Mouse (Mus musculus) hindbrain, embryonic 11.5 days (tissue): ENCODE measurements around the gene Lrfn2. TPM values are rescaled to one million over a fixed set of nuclear protein-coding genes. Genes with fewer than 3 reads are reported as not detected.

Source experiments
- ATAC-seq: fragments of 200-750 bp; cut with Nextera tagmentation; 2 replicates; pipeline ENCODE4 v1.8.0; 2017; ENCODE audit warnings: mild to moderate bottlenecking, moderate TSS enrichment, moderate library complexity; ENCODE audit not compliant: low FRiP score
- DNase-seq: peaks from one replicate; pipeline ENCODE4 v3.0.0-alpha.2; 2015; ENCODE audit warnings: low spot score
- H3K27ac ChIP-seq: fragments of 300-500 bp; sonication (generic); 2 replicates; pipeline ENCODE4 v1.5.1; 2014; ENCODE audit warnings: mild to moderate bottlenecking, low read depth, low read length
- H3K27me3 ChIP-seq: fragments of 300-500 bp; sonication (generic); 2 replicates; pipeline ENCODE4 v1.6.1; 2014; ENCODE audit warnings: mild to moderate bottlenecking, low read length, moderate library complexity, mixed read lengths; ENCODE audit not compliant: control insufficient read depth, insufficient read depth
- H3K36me3 ChIP-seq: fragments of 300-500 bp; sonication (generic); 2 replicates; pipeline ENCODE4 v1.6.1; 2014; ENCODE audit warnings: mild to moderate bottlenecking, low read length, moderate library complexity, mixed read lengths; ENCODE audit not compliant: control insufficient read depth, insufficient read depth
- H3K4me1 ChIP-seq: fragments of 300-500 bp; sonication (generic); replicated peaks from 2 replicates; pipeline ENCODE4 v1.6.1; 2014; ENCODE audit warnings: low read length, mixed read lengths; ENCODE audit not compliant: control insufficient read depth, insufficient read depth
- H3K4me2 ChIP-seq: fragments of 300-500 bp; sonication (generic); replicated peaks from 2 replicates; pipeline ENCODE4 v1.6.1; 2014; ENCODE audit warnings: mild to moderate bottlenecking, low read depth, low read length
- H3K4me3 ChIP-seq: fragments of 300-500 bp; sonication (generic); 2 replicates; pipeline ENCODE4 v1.5.1; 2014; ENCODE audit warnings: low read depth, low read length
- H3K9ac ChIP-seq: fragments of 300-500 bp; sonication (generic); 2 replicates; pipeline ENCODE4 v1.6.1; 2014; ENCODE audit warnings: low read depth, low read length
- H3K9me3 ChIP-seq: fragments of 300-500 bp; sonication (generic); 2 replicates; pipeline ENCODE4 v1.6.1; 2016; ENCODE audit warnings: low read length; ENCODE audit not compliant: control insufficient read depth
- WGBS: fragments of 180-500 bp; shearing (Covaris S2); extraction: QIAGEN DNeasy Blood & Tissue Kit; methylation state at CpG from one replicate; pipeline ENCODE4 v1.1.7; 2014; 5-methylcytosine and 5-hydroxymethylcytosine counted together
- polyA plus RNA-seq: library from polyadenylated mRNA; unstranded; fragments of >200 nt; fragmentation: Nextera tagmentation; extraction: Ambion mirVana; gene quantifications from 2 replicates; pipeline ENCODE4 v1.2.1, GENCODE M21; 2014

Gene Lrfn2
- polyA plus RNA-seq, 1 experiment from 2014 or later = 0.19 TPM

DNA sequence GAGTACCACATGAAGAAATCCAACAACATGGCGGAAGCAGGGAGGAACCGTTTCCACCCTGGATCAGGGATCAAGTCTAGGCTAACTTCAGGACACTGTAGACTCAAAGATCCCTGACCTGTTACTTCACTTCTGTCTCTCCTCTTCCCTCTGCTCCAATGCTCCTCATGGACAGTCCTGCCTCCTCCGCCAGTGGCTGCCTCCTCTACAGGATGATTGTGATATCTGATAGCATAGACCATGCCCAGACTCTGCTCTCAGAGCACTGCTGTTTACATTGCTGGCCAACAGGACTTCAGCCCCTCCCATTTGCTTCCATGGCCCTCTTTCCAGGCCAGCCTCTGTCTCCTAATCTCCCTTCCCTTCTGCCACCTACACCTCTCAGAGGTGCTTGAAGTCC lies 132.9 kb downstream of the Lrfn2 start:
- DNase-seq (no peak), ATAC-seq (no peak)
- Histone ChIP-seq H3K36me3 (no peaks in the 10 kb centered on the region), H3K4me3 (no peak overlapping the region), H3K27me3 (no peaks in the 10 kb centered on the region), H3K9me3 (no peaks in the 10 kb centered on the region), H3K9ac (no peak overlapping the region), H3K4me2 (no peak overlapping the region), H3K27ac (no peak overlapping the region), H3K4me1 (no peaks in the 10 kb centered on the region)
- WGBS = 82% methylated on average over 3 of the region's 3 CpGs

DNA sequence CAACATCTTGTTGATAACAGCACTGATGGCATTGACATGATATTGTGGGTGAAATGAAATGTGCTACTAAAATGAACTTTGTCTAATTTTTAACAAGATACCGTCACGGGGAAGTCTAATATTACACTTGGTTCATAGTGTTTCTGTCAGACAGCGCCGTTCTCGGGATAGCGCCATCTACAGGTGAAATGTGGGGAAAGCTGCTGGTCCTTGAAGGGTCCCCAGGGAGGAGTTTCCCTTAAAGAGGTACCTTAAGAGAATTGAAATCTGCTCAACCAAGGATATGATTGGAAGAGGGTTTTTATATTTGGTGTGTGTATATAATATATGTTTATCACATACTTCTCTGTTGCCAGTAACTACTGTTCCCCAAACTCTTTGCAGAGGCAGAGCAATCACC lies 134.6 kb downstream of the Lrfn2 start:
- Histone ChIP-seq H3K9me3 (no peaks in the 10 kb centered on the region), H3K4me3 (no peak overlapping the region), H3K27ac (no peak overlapping the region), H3K9ac (no peak overlapping the region), H3K36me3 (no peaks in the 10 kb centered on the region), H3K27me3 (no peaks in the 10 kb centered on the region), H3K4me1 (no peaks in the 10 kb centered on the region), H3K4me2 (no peak overlapping the region)
- no peak for DNase-seq
- no peak for ATAC-seq
- WGBS = 63% methylated on average over 6 of the region's 6 CpGs

- H3K4me2 ChIP-seq = no peak overlapping the region
- no peak overlapping the region for H3K4me3 ChIP-seq
- no peaks in the 10 kb centered on the region for H3K27me3 ChIP-seq
- H3K36me3 ChIP-seq = no peaks in the 10 kb centered on the region
- 62% methylated on average over 2 of the region's 2 CpGs for WGBS
- H3K4me1 ChIP-seq = no peaks in the 10 kb centered on the region
- no peak overlapping the region for H3K27ac ChIP-seq
- no peak overlapping the region for H3K9ac ChIP-seq
- DNase-seq = no peak
- H3K9me3 ChIP-seq = no peaks in the 10 kb centered on the region
- peak; percentile 27; the same call in 1 of the 2 replicates for ATAC-seq
Observed at GRCm38 (mm10) chr17:49078168-49078567, 146.0 kb downstream of the Lrfn2 start.

DNA sequence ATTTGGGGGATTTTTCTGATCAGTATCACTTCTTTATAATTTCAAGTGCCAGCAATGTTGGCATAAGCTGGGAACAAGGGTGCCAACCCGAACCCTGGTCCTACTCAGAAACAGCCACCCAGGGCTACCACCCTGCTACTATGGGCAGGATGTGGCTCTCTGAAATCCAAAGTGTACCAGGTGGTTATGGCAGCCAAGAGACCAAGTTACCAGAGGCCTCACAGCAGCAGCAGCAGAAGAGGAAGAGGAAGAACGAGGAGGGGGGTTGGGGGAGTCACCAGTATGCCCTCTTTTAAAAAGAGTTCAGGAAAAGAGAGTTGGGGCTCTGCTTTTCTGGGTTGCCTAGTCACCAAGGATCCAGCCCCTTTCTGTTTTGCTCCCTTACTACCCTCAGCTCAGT lies 147.5 kb downstream of the Lrfn2 start:
- no peak overlapping the region for H3K4me2 ChIP-seq
- no peaks in the 10 kb centered on the region for H3K36me3 ChIP-seq
- DNase-seq = no peak
- 80% methylated on average over 2 of the region's 2 CpGs for WGBS
- H3K27ac ChIP-seq = no peak overlapping the region
- no peaks in the 10 kb centered on the region for H3K9me3 ChIP-seq
- no peaks in the 10 kb centered on the region for H3K4me1 ChIP-seq
- no peak overlapping the region for H3K9ac ChIP-seq
- ATAC-seq = no peak
- no peaks in the 10 kb centered on the region for H3K27me3 ChIP-seq
- no peak overlapping the region for H3K4me3 ChIP-seq

- WGBS = 91% methylated on average over 9 of the region's 9 CpGs
- no peak overlapping the region for H3K4me2 ChIP-seq
- no peak for ATAC-seq
- no peaks in the 10 kb centered on the region for H3K9me3 ChIP-seq
- no peak overlapping the region for H3K27ac ChIP-seq
- H3K27me3 ChIP-seq = no peaks in the 10 kb centered on the region
- H3K4me3 ChIP-seq = no peak overlapping the region
- DNase-seq = no peak
- no peaks in the 10 kb centered on the region for H3K4me1 ChIP-seq
- H3K9ac ChIP-seq = no peak overlapping the region
- no peaks in the 10 kb centered on the region for H3K36me3 ChIP-seq
Observed at GRCm38 (mm10) chr17:49083594-49084380, 151.6 kb downstream of the Lrfn2 start.

DNA sequence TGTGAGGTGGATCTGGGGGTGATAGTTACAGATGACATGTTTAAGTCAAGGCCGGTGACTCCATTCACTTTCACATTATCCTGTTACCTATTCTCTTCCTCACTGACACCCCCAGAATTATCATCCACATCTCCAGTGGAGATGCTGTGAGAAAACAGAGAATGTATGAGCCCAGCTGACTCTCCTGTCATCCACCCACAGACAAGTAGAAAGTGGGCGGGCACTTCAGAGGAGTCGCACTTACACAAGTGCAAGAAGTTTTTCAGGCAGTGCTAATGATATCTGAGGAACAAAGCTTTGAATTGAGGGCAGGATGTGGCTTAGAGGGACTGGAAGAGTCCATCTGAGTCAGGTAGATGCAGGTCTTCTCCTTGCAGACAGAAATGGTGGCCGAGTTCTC lies 152.9 kb downstream of the Lrfn2 start:
- WGBS = 92% methylated on average over 4 of the region's 4 CpGs
- ATAC-seq (no peak), DNase-seq (no peak)
- Histone ChIP-seq H3K4me1 (no peaks in the 10 kb centered on the region), H3K27ac (no peak overlapping the region), H3K27me3 (no peaks in the 10 kb centered on the region), H3K36me3 (no peaks in the 10 kb centered on the region), H3K4me3 (no peak overlapping the region), H3K9ac (no peak overlapping the region), H3K4me2 (no peak overlapping the region), H3K9me3 (no peaks in the 10 kb centered on the region)

- Histone ChIP-seq H3K36me3 (no peaks in the 10 kb centered on the region), H3K27ac (no peak overlapping the region), H3K9ac (no peak overlapping the region), H3K4me3 (no peak overlapping the region), H3K4me1 (no peaks in the 10 kb centered on the region), H3K4me2 (no peak overlapping the region), H3K27me3 (no peaks in the 10 kb centered on the region), H3K9me3 (no peaks in the 10 kb centered on the region)
- DNase-seq (no peak), ATAC-seq (no peak)
- 72% methylated on average over 16 of the region's 16 CpGs for WGBS
Observed at GRCm38 (mm10) chr17:49096781-49097544, 164.8 kb downstream of the Lrfn2 start.

DNA sequence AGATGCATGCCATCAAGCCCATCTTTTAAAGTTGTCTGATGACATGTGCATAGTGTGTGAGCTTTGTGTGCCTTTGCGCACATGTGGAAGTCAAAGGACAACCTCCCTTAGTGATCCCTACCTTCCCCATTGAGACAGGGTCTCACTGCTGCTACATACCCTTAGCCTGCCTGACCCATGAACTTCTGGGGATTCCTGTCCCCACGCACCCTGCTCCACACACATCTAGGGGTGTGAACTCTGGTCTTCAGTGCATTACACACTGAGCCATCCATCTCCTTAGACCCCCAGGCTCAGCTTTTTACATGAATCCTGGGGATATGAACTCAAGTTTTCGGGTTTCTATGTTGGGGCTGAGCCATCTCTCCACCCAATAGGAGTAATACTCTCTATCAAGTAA lies 179.2 kb downstream of the Lrfn2 start:
- no peak overlapping the region for H3K4me3 ChIP-seq
- no peak overlapping the region for H3K27ac ChIP-seq
- H3K27me3 ChIP-seq = no peaks in the 10 kb centered on the region
- WGBS = 77% methylated on average over 3 of the region's 3 CpGs
- no peak for DNase-seq
- H3K9me3 ChIP-seq = no peaks in the 10 kb centered on the region
- H3K9ac ChIP-seq = no peak overlapping the region
- H3K4me1 ChIP-seq = no peaks in the 10 kb centered on the region
- no peaks in the 10 kb centered on the region for H3K36me3 ChIP-seq
- no peak overlapping the region for H3K4me2 ChIP-seq
- no peak for ATAC-seq

- no peak overlapping the region for H3K4me3 ChIP-seq
- no peaks in the 10 kb centered on the region for H3K36me3 ChIP-seq
- no peak for DNase-seq
- no peaks in the 10 kb centered on the region for H3K9me3 ChIP-seq
- no peak overlapping the region for H3K9ac ChIP-seq
- no peak for ATAC-seq
- H3K4me2 ChIP-seq = no peak overlapping the region
- no peaks in the 10 kb centered on the region for H3K27me3 ChIP-seq
- 91% methylated on average over 2 of the region's 2 CpGs for WGBS
- no peaks in the 10 kb centered on the region for H3K4me1 ChIP-seq
- no peak overlapping the region for H3K27ac ChIP-seq
Observed at GRCm38 (mm10) chr17:49111911-49112310, 179.7 kb downstream of the Lrfn2 start.
